Mouse (Mus musculus) hematopoietic stem cell, adult 5-6 weeks (primary cell): ENCODE measurements around the gene Phc2. TPM values are rescaled to one million over a fixed set of nuclear protein-coding genes. Genes with fewer than 3 reads are reported as not detected.

Experiments used
- ATAC-seq, 2 experiments: fragments of 125-278 bp in 1 of 2; replicated peaks in 1 of 2; 2 replicates each; pipeline ENCODE4 v1.8.0; 2016 to 2017; ENCODE audit warnings: inconsistent platforms in 2 of 2, mild to moderate bottlenecking in 2 of 2, moderate number of reproducible peaks in 2 of 2, low read depth in 1 of 2, moderate TSS enrichment in 1 of 2; ENCODE audit not compliant: low FRiP score in 2 of 2, poor library complexity in 2 of 2, severe bottlenecking in 2 of 2, insufficient read depth in 1 of 2, low TSS enrichment in 1 of 2
- total RNA-seq: library from RNA; stranded (forward); fragments of 172-1452, 232-1000 nt; gene quantifications from 2 replicates; pipeline ENCODE4 v1.2.3, GENCODE M21; 2017

Phc2 gene
- total RNA-seq, 1 experiment from 2014 or later = 18.8 TPM

- ATAC-seq = peak; percentile 34 to 51; a peak in 3 of 4 replicates
Observed at GRCm38 (mm10) chr4:128637250-128637649, 17.3 kb upstream of the Phc2 start.

DNA sequence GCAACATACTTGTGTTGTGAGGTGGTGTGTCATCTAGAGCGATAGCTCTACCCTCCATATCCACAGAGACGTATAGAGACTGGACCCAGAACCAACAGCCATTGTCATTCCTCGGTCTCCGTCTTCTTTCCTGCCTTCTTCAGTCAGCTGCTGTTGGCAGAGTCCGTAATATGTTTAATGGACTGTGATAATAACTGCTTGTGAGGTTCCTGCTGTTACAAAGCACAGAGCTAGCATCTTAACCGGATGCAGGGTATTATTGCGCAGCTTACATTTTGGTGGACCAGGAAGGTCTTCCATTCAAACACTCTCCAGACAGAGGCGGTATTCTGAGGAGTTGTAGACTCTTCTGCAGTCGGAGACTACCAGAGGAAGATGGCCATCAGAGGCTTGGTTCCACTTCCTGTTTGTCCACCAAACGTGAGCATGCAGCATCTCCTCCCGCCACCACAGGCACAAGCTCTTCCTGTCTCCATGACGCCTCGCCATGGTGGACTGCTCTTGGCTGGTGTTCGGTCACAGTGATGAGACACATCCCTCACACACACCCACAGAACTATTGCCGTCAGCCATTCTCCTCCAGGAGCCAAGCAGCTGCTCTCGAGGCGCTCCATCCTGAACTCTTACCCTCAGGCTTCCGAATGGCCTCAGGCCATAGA is 16.1 kb upstream of the Phc2 start:
- no peak for ATAC-seq

GRCm38 (mm10) chr4:128641766-128642717 is 12.5 kb upstream of the Phc2 start:
- no peak for ATAC-seq

- ATAC-seq = no peak
Observed at GRCm38 (mm10) chr4:128645896-128646295, 8.6 kb upstream of the Phc2 start.

DNA sequence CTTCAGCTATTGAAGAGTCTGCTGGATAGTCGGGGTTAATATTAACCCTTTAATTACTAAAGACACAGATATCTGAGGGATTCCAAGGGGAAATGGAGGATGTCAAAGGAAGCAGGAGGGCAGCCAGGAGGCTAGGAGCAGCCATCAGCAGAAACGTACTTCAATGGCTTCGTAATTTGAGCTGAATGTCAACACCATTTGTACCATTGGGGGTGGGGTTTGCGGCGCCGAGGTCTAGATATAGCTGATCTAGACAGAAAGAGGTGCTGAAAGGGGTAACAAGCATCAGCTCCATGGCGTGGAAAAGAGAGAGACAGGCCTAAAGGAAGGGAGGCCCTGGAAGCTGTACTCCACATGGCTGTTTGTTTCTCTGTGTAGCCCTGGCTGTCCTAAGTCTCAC is 7.7 kb upstream of the Phc2 start:
- no peak for ATAC-seq

DNA sequence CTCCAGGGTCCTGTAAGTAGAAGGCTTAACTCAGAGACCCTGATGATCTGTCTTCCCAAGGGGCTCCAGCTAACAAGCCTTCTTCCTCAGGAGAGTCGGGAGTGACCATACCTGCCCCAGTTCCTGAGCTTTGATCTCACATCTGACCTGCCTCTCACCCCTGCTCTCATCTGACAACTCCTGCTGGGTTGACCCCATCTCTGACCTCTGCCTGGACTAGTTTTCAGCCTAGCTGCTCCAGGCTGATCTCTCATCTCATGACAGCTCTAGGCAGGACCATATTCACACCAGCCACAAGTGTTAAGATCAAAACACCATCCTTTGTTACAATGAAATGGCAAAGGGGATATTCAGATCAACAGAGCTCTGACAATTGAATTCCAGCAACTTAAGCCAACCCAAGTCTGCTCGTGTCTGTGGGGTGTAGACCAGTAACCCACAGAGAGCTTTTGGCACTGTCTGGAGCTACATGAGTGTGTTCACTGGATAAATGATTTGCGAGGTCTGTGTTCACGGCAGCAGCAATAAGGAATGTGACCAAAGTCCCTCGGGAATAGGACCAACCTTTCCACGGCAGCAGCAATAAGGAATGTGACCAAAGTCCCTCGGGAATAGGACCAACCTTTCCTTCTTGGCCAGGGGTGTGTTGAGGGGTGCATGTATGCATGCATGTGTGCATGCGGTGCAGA is 5.8 kb upstream of the Phc2 start:
- no peak for ATAC-seq

GRCm38 (mm10) chr4:128651530-128651929 is 3.0 kb upstream of the Phc2 start:
- no peak for ATAC-seq

- no peak for ATAC-seq
Observed at GRCm38 (mm10) chr4:128652584-128653298, 1.8 kb upstream of the Phc2 start.

DNA sequence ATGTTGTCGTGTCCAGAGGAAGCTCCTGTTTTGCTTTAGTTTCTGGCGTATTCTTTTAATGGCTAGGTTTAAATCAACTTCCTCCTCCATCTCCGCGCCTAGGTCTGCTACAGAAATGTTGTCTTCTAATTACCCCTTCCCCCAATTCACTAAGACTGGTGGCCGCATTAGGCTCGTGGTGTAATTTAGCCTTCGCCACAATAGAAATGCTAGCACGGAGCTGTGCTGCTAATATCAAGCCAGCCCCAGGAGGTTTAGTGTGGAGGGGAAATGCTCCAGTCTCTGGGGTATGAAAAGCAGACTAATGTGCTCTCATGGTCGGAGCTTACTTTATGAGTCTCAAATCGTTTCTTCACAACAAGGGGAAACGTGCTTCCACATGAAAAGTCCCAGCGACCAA is 944 bp downstream of the Phc2 start:
- 0 out of 4 replicates have a peak, but pooled peaks have one; percentile 1 to 11 for ATAC-seq

GRCm38 (mm10) chr4:128660196-128660595 is 5.7 kb downstream of the Phc2 start:
- ATAC-seq = no peak

DNA sequence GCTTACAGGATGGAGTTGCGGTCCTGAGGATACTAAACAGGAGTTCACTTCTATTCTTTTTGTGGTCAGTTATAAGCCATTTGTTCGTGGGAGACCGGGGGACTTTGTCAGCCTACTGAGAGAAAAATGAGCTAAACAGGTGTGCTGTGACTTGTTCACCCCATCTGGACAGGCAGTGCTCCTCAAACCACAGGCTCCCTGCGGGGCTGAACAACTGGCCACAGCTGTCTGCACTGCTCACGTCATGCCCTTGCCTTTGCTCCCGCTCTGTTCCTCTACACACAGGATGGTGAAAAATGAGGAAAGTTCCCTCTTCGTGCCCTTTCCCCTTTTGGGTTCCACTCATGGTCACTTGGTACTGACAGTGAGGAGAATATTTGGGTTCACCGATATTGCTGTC is 6.6 kb downstream of the Phc2 start:
- no peak for ATAC-seq

DNA sequence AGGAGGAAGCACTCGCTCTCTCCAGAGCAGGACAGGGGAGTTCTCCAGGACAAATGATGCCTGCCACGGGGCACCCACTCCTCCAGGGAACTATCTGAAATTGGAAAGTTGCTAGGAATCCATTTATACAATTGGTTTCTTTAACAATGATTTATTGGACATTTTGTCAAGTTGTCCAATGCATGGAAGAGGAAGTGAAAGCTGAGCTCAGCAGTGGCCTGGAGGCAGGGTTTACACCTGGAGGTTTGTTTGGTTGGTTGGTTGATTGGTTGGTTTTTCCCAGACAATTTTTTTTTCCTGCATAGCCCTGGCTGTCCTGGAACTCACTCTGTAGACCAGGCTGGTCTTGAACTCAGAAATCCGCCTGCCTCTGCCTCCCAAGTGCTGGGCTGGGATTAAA is 9.5 kb downstream of the Phc2 start:
- ATAC-seq = peak; percentile 31 to 47; a peak in 2 of 4 replicates

GRCm38 (mm10) chr4:128666362-128666761 is 11.9 kb downstream of the Phc2 start:
- ATAC-seq = peak in 1 of 2 experiments; percentile 16; a peak in 1 of 4 replicates

GRCm38 (mm10) chr4:128667195-128667594 is 12.7 kb downstream of the Phc2 start:
- peak in 1 of 2 experiments; percentile 22; a peak in 1 of 4 replicates for ATAC-seq

- no peak for ATAC-seq
Observed at GRCm38 (mm10) chr4:128669229-128669628, 14.7 kb downstream of the Phc2 start.

DNA sequence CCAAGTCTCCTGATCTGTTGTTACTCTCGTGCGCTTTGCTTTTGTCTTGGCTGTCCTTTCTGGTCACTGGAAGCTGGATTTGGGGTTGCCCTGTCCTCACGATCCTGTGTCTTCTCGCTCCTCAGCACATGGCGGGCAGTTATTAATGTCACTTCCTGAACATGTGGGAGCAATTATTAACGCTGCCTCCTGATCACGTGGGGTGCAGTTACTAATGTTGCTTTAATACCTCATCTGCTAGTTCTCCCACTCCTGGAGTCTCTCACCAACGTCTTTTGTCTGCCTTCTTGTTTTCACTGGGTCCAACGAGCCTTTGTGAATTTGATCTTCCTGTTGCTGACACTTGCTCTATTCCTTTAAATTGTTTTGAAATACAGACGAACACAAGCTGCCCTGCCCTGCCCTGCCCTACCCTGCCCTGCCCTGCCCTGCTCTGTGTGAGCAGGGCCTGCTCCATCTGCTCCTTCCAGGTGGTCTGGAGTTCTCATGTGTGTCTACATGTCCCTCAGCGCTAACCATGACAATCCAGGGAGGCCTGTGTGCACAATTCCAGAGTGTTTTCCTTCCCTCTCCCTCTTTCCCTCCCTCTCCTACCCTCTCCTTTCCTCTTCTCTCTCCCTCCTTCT is 16.2 kb downstream of the Phc2 start:
- ATAC-seq = no peak; a peak in 1 of 4 replicates

DNA sequence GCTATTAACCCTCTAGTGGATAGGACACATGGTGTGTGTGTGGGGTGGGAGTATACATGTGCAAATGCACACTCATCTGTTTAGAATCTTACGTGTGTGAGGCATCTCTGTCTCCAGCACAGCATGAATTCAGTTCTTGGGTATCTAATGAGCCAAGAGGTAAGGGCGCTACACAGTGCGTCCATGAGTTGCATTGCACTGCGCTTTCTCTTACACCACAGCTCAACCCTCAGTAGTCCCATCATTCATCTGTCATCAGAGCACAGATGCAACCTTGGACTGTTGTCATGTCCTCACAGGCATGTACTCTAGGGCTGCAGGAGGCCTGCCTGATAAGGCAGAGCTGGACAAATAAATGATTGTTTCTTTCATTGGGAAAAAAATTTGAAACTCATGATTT is 18.0 kb downstream of the Phc2 start:
- ATAC-seq = no peak
